Mouse (Mus musculus) embryo, embryonic 9.5 days (tissue): ENCODE measurements at regions not wholly inside any gene's neighbourhood (a gene's known extent, or its start where the extent isn't known, plus 50 kb on each side); places are given as distances from the start of the nearest gene placed in this dataset.

ENCODE experiments used
- DNase-seq: peaks from one replicate; pipeline ENCODE4 v3.0.0-alpha.2; 2017; ENCODE audit errors: extremely low spot score

DNA sequence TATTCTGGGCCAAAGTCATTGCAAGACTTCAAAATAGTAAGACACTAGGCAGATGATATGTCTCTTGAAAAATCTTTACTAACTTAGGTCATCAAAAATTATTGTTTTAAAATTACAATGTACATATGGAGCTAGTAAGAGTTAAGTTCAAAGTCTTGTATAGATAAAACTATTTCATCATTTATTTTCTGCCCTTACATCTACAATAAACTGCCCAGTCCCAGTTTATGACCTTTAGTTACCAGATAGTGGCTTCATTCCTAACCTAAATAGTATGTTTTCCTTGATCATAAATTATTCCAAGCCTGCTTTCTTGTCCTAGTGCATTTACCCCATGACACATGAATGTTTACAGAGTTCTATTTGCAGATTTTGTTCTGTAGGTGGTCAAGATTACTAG is 72.9 kb downstream of the Manea start:
- no peak for DNase-seq

DNA sequence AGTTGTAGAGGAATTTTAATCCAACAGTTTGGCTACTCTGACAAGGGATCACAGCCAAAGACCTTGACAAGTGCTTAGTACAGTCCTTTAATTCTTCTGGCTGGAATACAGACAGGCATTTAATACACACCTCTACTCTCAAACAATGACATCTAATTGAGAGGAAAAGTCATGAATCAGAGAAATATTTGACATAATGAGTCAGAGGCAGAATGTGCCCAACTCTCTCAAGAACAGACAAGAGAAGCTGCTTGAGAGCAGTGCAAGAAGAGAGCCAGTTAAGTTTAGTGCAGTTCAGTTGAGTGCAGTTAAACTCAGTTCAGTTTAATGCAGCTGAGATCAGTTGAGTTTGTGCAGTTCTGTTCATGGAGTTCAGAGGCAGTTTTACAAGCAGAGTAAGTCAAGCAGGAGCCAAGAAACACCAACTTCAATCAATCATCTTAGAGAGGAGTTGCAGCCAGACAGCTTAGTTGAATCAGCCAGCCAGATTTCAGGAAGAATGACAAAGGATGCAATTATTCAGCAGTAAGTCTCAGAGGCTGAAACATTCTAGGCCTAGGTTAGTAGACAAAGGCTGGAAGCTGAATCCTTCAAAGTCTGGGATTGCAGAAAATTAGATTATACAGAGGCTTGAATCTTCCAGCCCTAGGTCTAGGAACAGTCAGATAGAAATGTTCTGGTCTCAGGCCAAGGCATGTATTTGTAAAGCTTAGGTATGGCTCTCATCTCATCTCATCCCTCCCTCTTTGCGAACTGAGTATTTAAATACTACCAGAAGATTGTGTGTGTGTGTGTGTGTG is 87.3 kb downstream of the Manea start:
- DNase-seq, result no peak

DNA sequence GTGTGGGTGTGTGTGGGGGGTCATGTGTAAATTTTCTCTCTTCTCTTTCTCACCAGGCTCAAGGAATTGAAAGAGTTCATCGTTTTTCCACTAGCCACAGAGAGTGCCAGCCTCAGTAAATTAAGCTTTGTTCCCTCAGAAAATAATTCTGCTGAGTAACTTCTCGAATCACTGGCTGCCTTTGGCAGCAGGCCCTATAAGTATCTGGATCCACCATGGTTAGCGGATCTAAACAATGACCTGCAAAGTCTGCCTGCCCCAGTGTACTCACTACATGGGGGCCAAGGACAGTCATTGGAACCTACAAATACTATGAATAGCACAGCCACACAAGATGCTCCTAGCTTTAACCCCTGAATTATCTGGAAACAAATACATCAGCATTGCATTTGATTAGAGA is 90.8 kb downstream of the Manea start:
- DNase-seq, result no peak

DNA sequence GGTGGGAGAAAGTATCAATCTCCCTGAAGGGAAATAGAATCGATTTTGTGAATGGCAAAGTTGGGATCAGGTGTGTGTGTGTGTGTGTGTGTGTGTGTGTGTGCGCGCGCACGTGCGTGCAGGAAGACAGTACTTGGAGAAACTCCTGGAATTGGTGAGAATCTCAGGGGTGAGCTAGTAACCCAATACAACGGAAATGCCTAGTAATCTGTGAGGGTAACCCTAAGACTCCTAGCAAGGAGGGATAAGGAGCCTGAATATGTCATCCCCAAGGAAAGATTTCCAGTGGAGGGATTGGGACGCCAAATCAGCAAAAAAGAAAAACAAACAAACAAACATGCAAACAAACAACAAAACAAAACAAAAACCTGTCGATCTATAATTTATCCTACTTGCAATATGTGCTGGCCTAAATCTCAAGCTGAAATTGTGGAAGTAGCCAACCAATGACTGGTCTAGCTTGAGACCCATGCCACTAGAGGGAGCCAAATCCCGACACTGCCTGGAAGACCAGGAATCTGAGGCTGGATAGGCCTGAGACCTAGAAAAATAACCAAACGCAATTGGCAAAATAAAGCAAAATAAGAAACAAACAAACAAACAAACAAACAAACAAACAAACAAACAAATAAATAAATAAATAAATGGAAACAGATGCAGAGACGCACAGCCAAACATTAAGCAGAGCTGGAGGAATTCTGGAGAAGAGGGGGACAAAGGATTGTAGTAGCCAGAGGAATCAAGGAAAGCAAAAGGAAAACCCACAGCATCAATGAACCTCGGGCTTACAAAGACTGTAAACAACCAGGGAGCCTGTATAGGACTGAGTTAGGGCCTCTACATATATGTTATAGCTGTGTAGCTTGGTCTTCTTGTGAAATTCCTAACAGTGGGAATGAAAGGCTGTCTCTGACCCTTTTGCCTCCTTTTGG is 98.5 kb downstream of the Manea start:
- DNase-seq, result peak; percentile 63

DNA sequence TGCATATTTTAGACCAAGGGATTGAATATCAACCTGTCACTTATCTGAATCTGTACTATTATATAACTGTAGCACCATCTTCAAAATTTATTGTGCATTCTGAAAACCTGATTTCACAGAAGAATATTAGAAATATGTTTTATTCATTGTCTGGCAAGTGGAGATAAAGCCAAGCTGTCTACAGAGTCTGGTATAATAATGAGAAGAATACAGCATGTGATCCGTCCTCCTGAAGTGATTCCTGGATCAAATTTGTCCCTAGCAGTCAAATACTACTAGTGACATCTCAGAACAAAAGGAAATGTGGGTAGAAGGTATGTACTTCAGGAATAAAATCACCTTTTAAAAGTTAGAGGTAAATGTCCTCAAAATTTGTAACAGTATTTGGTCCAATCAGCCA is 123.4 kb downstream of the Manea start:
- DNase-seq, result no peak
